23 mouse cellular contexts compared by ENCODE assay signal in genomic region chr2:155946499-155946898, GRCm38 (mm10). TPM values are rescaled to one million over a fixed set of nuclear protein-coding genes. Genes with fewer than 3 reads are reported as not detected.
DNase-seq lines count a peak whose midpoint lies in the region; ATAC-seq and TF ChIP-seq lines count a peak whose summit lies in the region.
"Had no signal": no experiment of that assay in that cellular context is flagged by ENCODE, and none has a peak within 500 bp of the region (broad histone marks: within the 10 kb centered on the region; RNA-seq: fewer than 3 reads in every experiment).

No protein-coding gene starts in this region.

- peaks cover 4% of the 10 kb centered on the region; the same call in 1 of the 2 replicates for H3K36me3 ChIP-seq in limb, embryonic 13.5 days
- peaks cover 1% of the 10 kb centered on the region; the same call in 1 of the 2 replicates for H3K36me3 ChIP-seq in limb, embryonic 10.5 days
- H3K36me3 ChIP-seq in midbrain, embryonic 13.5 days, result no peaks in the 10 kb centered on the region
- no peaks in the 10 kb centered on the region for H3K36me3 ChIP-seq in midbrain, postnatal 0 days (ENCODE audit: insufficient read depth, low read length)
- no peaks in the 10 kb centered on the region for H3K36me3 ChIP-seq in midbrain, embryonic 14.5 days (ENCODE audit: control insufficient read depth, insufficient read depth, low read length)
- H3K36me3 ChIP-seq: embryonic facial prominence, embryonic 12.5 days; kidney, embryonic 15.5 days; lung, embryonic 15.5 days; neural tube, embryonic 13.5 days had no signal

- H3K27me3 ChIP-seq in limb, embryonic 13.5 days, result no peaks in the 10 kb centered on the region
- H3K27me3 ChIP-seq in limb, embryonic 10.5 days (ENCODE audit: low read depth, poor library complexity, severe bottlenecking), result 0 out of 2 replicates have a peak, but pooled peaks cover 13% of the 10 kb centered on the region
- H3K27me3 ChIP-seq in midbrain, embryonic 13.5 days, result 0 out of 2 replicates have a peak, but pooled peaks cover 7% of the 10 kb centered on the region
- H3K27me3 ChIP-seq in midbrain, postnatal 0 days (ENCODE audit: insufficient read depth, low read length), result no peaks in the 10 kb centered on the region
- H3K27me3 ChIP-seq in midbrain, embryonic 14.5 days (ENCODE audit: control insufficient read depth, insufficient read depth, low read length), result no peaks in the 10 kb centered on the region
- H3K27me3 ChIP-seq: embryonic facial prominence, embryonic 12.5 days; limb, embryonic 12.5 days; neural tube, embryonic 13.5 days had no signal

- ATAC-seq in limb, embryonic 13.5 days (ENCODE audit: low FRiP score, low read depth), result no peak
- ATAC-seq in midbrain, embryonic 13.5 days, result peak; percentile 30; the same call in 1 of the 2 replicates
- ATAC-seq in midbrain, postnatal 0 days (ENCODE audit: low FRiP score), result no peak
- ATAC-seq in midbrain, embryonic 14.5 days (ENCODE audit: low FRiP score, low TSS enrichment), result no peak
- ATAC-seq: intestine, postnatal 0 days had no signal

- WGBS in limb, embryonic 13.5 days, result 32% methylated on average over 4 of the region's 4 CpGs
- 29% methylated on average over 4 of the region's 4 CpGs for WGBS in limb, embryonic 10.5 days
- under 1% methylated on average over 4 of the region's 4 CpGs for WGBS in midbrain, embryonic 13.5 days
- 6% methylated on average over 4 of the region's 4 CpGs for WGBS in midbrain, postnatal 0 days
- 3% methylated on average over 4 of the region's 4 CpGs for WGBS in midbrain, embryonic 14.5 days

- no peak overlapping the region for H3K9ac ChIP-seq in limb, embryonic 13.5 days
- no peak overlapping the region for H3K9ac ChIP-seq in midbrain, embryonic 13.5 days (replicated peaks)
- no peak overlapping the region for H3K9ac ChIP-seq in midbrain, postnatal 0 days (replicated peaks; ENCODE audit: low read length, poor library complexity, severe bottlenecking)
- no peak overlapping the region for H3K9ac ChIP-seq in midbrain, embryonic 14.5 days (replicated peaks; ENCODE audit: low read length)
- H3K9ac ChIP-seq: embryonic facial prominence, embryonic 12.5 days; kidney, embryonic 15.5 days; limb, embryonic 12.5 days; lung, embryonic 15.5 days; neural tube, embryonic 13.5 days had no signal

- H3K27ac ChIP-seq in limb, embryonic 13.5 days, result peak overlapping the region; percentile 75; the same call in 1 of the 2 replicates
- no peak overlapping the region; the same call in 1 of the 2 replicates for H3K27ac ChIP-seq in limb, embryonic 10.5 days
- H3K27ac ChIP-seq in midbrain, embryonic 13.5 days, result no peak overlapping the region
- H3K27ac ChIP-seq in midbrain, postnatal 0 days (ENCODE audit: low read depth, low read length), result no peak overlapping the region
- H3K27ac ChIP-seq in midbrain, embryonic 14.5 days (replicated peaks; ENCODE audit: low read depth, low read length), result no peak overlapping the region
- H3K27ac ChIP-seq: heart, adult 2 months; hindbrain, postnatal 0 days; kidney, embryonic 15.5 days; lung, embryonic 15.5 days; neural tube, embryonic 13.5 days had no signal

- peak overlapping the region; percentile 72 for H3K4me2 ChIP-seq in limb, embryonic 13.5 days (replicated peaks)
- H3K4me2 ChIP-seq in midbrain, embryonic 13.5 days (replicated peaks), result no peak overlapping the region
- no peak overlapping the region for H3K4me2 ChIP-seq in midbrain, postnatal 0 days (ENCODE audit: low read depth, low read length, poor library complexity, severe bottlenecking)
- H3K4me2 ChIP-seq in midbrain, embryonic 14.5 days (ENCODE audit: low read length), result no peak overlapping the region
- H3K4me2 ChIP-seq: kidney, embryonic 15.5 days; lung, embryonic 15.5 days; neural tube, embryonic 13.5 days had no signal

- no peak for TF ChIP-seq CTCF in midbrain, postnatal 0 days (IDR thresholded peaks at IDR 0.05)
- no peak for TF ChIP-seq CTCF in brain, embryonic 14.5 days (IDR thresholded peaks at IDR 0.05; ENCODE audit: borderline replicate concordance, extremely low read depth, insufficient read depth, insufficient read length)

- no peak for TF ChIP-seq POLR2A in brain, embryonic 14.5 days (IDR thresholded peaks at IDR 0.05; ENCODE audit: borderline replicate concordance, extremely low read depth, insufficient read depth, insufficient read length, poor library complexity, severe bottlenecking)

- H3K9me3 ChIP-seq in limb, embryonic 13.5 days, result no peaks in the 10 kb centered on the region
- H3K9me3 ChIP-seq in limb, embryonic 10.5 days (replicated peaks), result no peaks in the 10 kb centered on the region
- no peaks in the 10 kb centered on the region for H3K9me3 ChIP-seq in midbrain, embryonic 13.5 days
- H3K9me3 ChIP-seq in midbrain, postnatal 0 days (ENCODE audit: low read length), result no peaks in the 10 kb centered on the region
- H3K9me3 ChIP-seq in midbrain, embryonic 14.5 days (ENCODE audit: control insufficient read depth, low read length), result no peaks in the 10 kb centered on the region
- H3K9me3 ChIP-seq: embryonic facial prominence, embryonic 12.5 days; kidney, embryonic 15.5 days; limb, embryonic 12.5 days; lung, embryonic 15.5 days; neural tube, embryonic 13.5 days had no signal

- no peak overlapping the region for H3K4me3 ChIP-seq in limb, embryonic 13.5 days
- no peak overlapping the region for H3K4me3 ChIP-seq in limb, embryonic 10.5 days
- H3K4me3 ChIP-seq in midbrain, embryonic 13.5 days (replicated peaks), result no peak overlapping the region
- H3K4me3 ChIP-seq in midbrain, postnatal 0 days (ENCODE audit: low read depth, low read length), result no peak overlapping the region
- H3K4me3 ChIP-seq in midbrain, embryonic 14.5 days (replicated peaks; ENCODE audit: low read depth, low read length), result no peak overlapping the region
- H3K4me3 ChIP-seq: embryonic facial prominence, embryonic 12.5 days; heart, adult 2 months; kidney, embryonic 15.5 days; limb, embryonic 12.5 days; lung, embryonic 15.5 days; neural tube, embryonic 13.5 days had no signal

- DNase-seq in limb, embryonic 10.5 days (ENCODE audit: low spot score), result no peak
- no peak for DNase-seq in midbrain, postnatal 0 days (ENCODE audit: low spot score)
- peak; percentile 33 for DNase-seq in brain, embryonic 14.5 days (ENCODE audit: low read depth)
- peak; percentile 11 for DNase-seq in midbrain, embryonic 14.5 days
- no peak for DNase-seq in gastrocnemius, postnatal 4 days (ENCODE audit: low spot score in 2 of 2)
- DNase-seq in lung, postnatal 25 days (ENCODE audit: low spot score), result no peak

- peaks cover 74% of the 10 kb centered on the region for H3K4me1 ChIP-seq in limb, embryonic 13.5 days
- peaks cover 75% of the 10 kb centered on the region for H3K4me1 ChIP-seq in limb, embryonic 10.5 days
- H3K4me1 ChIP-seq in midbrain, embryonic 13.5 days (replicated peaks), result peaks cover 34% of the 10 kb centered on the region
- H3K4me1 ChIP-seq in midbrain, postnatal 0 days (ENCODE audit: insufficient read depth, low read length), result peaks cover 3% of the 10 kb centered on the region; the same call in 1 of the 2 replicates
- peaks cover 13% of the 10 kb centered on the region; the same call in 1 of the 2 replicates for H3K4me1 ChIP-seq in midbrain, embryonic 14.5 days (ENCODE audit: control insufficient read depth, insufficient read depth, low read length)

RNA-seq across cellular contexts. Expression of gene Gdf5, which starts 1.3 kb away (rescaled TPM):
- 101 and 107 TPM in 2 replicates for polyA plus RNA-seq in limb, embryonic 13.5 days (2015; fragmentation: Nextera tagmentation; extraction: Ambion mirVana)
- polyA plus RNA-seq in limb, embryonic 10.5 days (2016; fragmentation: Nextera tagmentation; extraction: Ambion mirVana), result 1.4 and 8.1 TPM in 2 replicates
- 0.71 and 1.1 TPM in 2 replicates for polyA plus RNA-seq in midbrain, embryonic 13.5 days (2015; fragmentation: Nextera tagmentation; extraction: Ambion mirVana)
- 1.5 and 2.0 TPM in 2 replicates for total RNA-seq in midbrain, postnatal 0 days (2014; rRNA removed)
- 0.69 and 1.2 TPM in 2 replicates for polyA plus RNA-seq in midbrain, postnatal 0 days (2015; fragmentation: Nextera tagmentation; extraction: Ambion mirVana)
- 1.4 and 1.7 TPM in 2 replicates for polyA plus RNA-seq in brain, embryonic 14.5 days (2012; rRNA removed)
- 0.36 and 0.70 TPM in 2 replicates for polyA plus RNA-seq in midbrain, embryonic 14.5 days (2014; fragmentation: Nextera tagmentation; extraction: Ambion mirVana)
- under 1 TPM; 0.10 to 0.15 TPM for total RNA-seq in gastrocnemius, postnatal 4 days (2021)
- total RNA-seq: gastrocnemius, postnatal 14 days; heart, adult 2 months; heart, postnatal 36 days had no signal

RNA-seq across cellular contexts. Expression of gene Gm15557, which starts 6.0 kb away (rescaled TPM):
- 0.60 and 1.2 TPM in 2 replicates for polyA plus RNA-seq in limb, embryonic 13.5 days (2015; fragmentation: Nextera tagmentation; extraction: Ambion mirVana)
- polyA plus RNA-seq in limb, embryonic 10.5 days (2016; fragmentation: Nextera tagmentation; extraction: Ambion mirVana), result 0.13 and 0.18 TPM in 2 replicates
- polyA plus RNA-seq in midbrain, embryonic 13.5 days (2015; fragmentation: Nextera tagmentation; extraction: Ambion mirVana), result not detected in 2 replicates
- total RNA-seq in midbrain, postnatal 0 days (2014; rRNA removed), result not detected in 2 replicates
- not detected in 2 replicates for polyA plus RNA-seq in midbrain, postnatal 0 days (2015; fragmentation: Nextera tagmentation; extraction: Ambion mirVana)
- not detected in 2 replicates for polyA plus RNA-seq in brain, embryonic 14.5 days (2012; rRNA removed)
- polyA plus RNA-seq in midbrain, embryonic 14.5 days (2014; fragmentation: Nextera tagmentation; extraction: Ambion mirVana), result not detected in 2 replicates
- total RNA-seq in gastrocnemius, postnatal 4 days (2021), result not detected
- total RNA-seq: adrenal gland, postnatal 4 days; ES-E14; gastrocnemius, postnatal 14 days; heart, adult 2 months; heart, postnatal 36 days; hindbrain, postnatal 0 days; layer of hippocampus, postnatal 10 days had no signal
- polyA plus RNA-seq: cerebellum, adult 2 months; embryonic facial prominence, embryonic 12.5 days; heart, adult 2 months; heart, embryonic 14.5 days; hindbrain, postnatal 0 days; intestine, postnatal 0 days; kidney, embryonic 15.5 days; lung, embryonic 15.5 days; neural tube, embryonic 13.5 days had no signal

RNA-seq across cellular contexts. Expression of gene Cep250, which starts 9.8 kb away (rescaled TPM):
- 32.1 and 32.2 TPM in 2 replicates for polyA plus RNA-seq in limb, embryonic 13.5 days (2015; fragmentation: Nextera tagmentation; extraction: Ambion mirVana)
- 28.7 and 34.3 TPM in 2 replicates for polyA plus RNA-seq in limb, embryonic 10.5 days (2016; fragmentation: Nextera tagmentation; extraction: Ambion mirVana)
- 17.3 and 21.2 TPM in 2 replicates for polyA plus RNA-seq in midbrain, embryonic 13.5 days (2015; fragmentation: Nextera tagmentation; extraction: Ambion mirVana)
- 14.1 and 19.2 TPM in 2 replicates for total RNA-seq in midbrain, postnatal 0 days (2014; rRNA removed)
- polyA plus RNA-seq in midbrain, postnatal 0 days (2015; fragmentation: Nextera tagmentation; extraction: Ambion mirVana), result 8.7 and 10.1 TPM in 2 replicates
- polyA plus RNA-seq in brain, embryonic 14.5 days (2012; rRNA removed), result 16.0 and 23.7 TPM in 2 replicates
- polyA plus RNA-seq in midbrain, embryonic 14.5 days (2014; fragmentation: Nextera tagmentation; extraction: Ambion mirVana), result 10.6 and 12.8 TPM in 2 replicates
- 10 to 100 TPM; 19.0 to 22.7 TPM for total RNA-seq in gastrocnemius, postnatal 4 days (2021)

RNA-seq across cellular contexts. Expression of gene Uqcc1, which starts 16.4 kb away (rescaled TPM):
- polyA plus RNA-seq in limb, embryonic 13.5 days (2015; fragmentation: Nextera tagmentation; extraction: Ambion mirVana), result 66.9 and 74.7 TPM in 2 replicates
- polyA plus RNA-seq in limb, embryonic 10.5 days (2016; fragmentation: Nextera tagmentation; extraction: Ambion mirVana), result 78.6 and 83.1 TPM in 2 replicates
- polyA plus RNA-seq in midbrain, embryonic 13.5 days (2015; fragmentation: Nextera tagmentation; extraction: Ambion mirVana), result 55.7 and 64.9 TPM in 2 replicates
- total RNA-seq in midbrain, postnatal 0 days (2014; rRNA removed), result 44.6 and 48.2 TPM in 2 replicates
- polyA plus RNA-seq in midbrain, postnatal 0 days (2015; fragmentation: Nextera tagmentation; extraction: Ambion mirVana), result 55.0 and 58.9 TPM in 2 replicates
- 40.4 and 44.9 TPM in 2 replicates for polyA plus RNA-seq in brain, embryonic 14.5 days (2012; rRNA removed)
- 45.0 and 58.6 TPM in 2 replicates for polyA plus RNA-seq in midbrain, embryonic 14.5 days (2014; fragmentation: Nextera tagmentation; extraction: Ambion mirVana)
- 10 to 100 TPM; 75.1 to 80.2 TPM for total RNA-seq in gastrocnemius, postnatal 4 days (2021)

Comparison
In these comparisons a context has a peak if more than half of its experiments do, and no peak if none do; other contexts are left out.
1. DNase-seq: peak in brain, embryonic 14.5 days (single experiment) and midbrain, embryonic 14.5 days (single experiment); none in limb, embryonic 10.5 days (single experiment), midbrain, postnatal 0 days (single experiment), gastrocnemius, postnatal 4 days (0 of 2) and lung, postnatal 25 days (single experiment).
2. RNA of gene Gdf5, which starts 1.3 kb away (polyA plus RNA-seq): 101 to 107 TPM in limb, embryonic 13.5 days; 1.4 to 8.1 TPM in limb, embryonic 10.5 days, 1.4 to 1.7 TPM in brain, embryonic 14.5 days, 0.71 to 1.1 TPM in midbrain, embryonic 13.5 days, 0.36 to 0.70 TPM in midbrain, embryonic 14.5 days and 0.69 to 1.2 TPM in midbrain, postnatal 0 days; every median in the first group is over 10 times any median in the second.